Mouse (Mus musculus): ENCODE results near the gene Arhgef5. TPM values are rescaled to one million over a fixed set of nuclear protein-coding genes. Genes with fewer than 3 reads are reported as not detected.
A peak's percentile ranks its signal among the peaks of the same experiment; 100 is the strongest.

Arhgef5 gene
- polyA plus RNA-seq, 1 experiment from 2014 or later, result 2.0 TPM

DNA sequence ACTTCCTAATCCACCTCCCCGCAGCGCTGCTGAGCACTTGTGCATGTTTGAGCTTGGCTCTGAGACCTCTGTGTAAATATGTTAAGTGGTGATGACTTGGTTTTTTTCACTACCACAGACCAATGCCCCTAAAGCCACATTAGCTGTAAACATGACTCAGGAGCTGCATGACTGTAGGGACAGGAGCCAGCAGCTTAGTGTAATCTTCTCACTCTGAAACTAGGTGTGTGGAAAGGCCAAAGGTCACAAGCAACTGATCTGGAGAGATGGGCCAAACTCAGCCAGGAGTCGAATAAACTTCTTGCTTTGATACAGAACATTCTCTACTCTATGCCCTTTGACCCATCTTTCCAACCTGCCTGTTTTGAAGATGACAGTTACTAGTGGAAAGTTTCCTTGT lies 26.7 kb downstream of the Arhgef5 start:
- no peaks in the 10 kb centered on the region for H3K27me3 ChIP-seq
- H3K4me3 ChIP-seq (replicated peaks), result no peak overlapping the region
- H3K9me3 ChIP-seq, result no peaks in the 10 kb centered on the region
- H3K27ac ChIP-seq, result no peak overlapping the region
- WGBS, result 76% methylated on average over 3 of the region's 3 CpGs
- no peak overlapping the region for H3K4me2 ChIP-seq (replicated peaks)
- no peak for ATAC-seq
- H3K36me3 ChIP-seq, result no peaks in the 10 kb centered on the region
- H3K4me1 ChIP-seq (replicated peaks), result peaks cover 4% of the 10 kb centered on the region; the same call in 1 of the 2 replicates
- H3K9ac ChIP-seq (replicated peaks), result no peak overlapping the region

DNA sequence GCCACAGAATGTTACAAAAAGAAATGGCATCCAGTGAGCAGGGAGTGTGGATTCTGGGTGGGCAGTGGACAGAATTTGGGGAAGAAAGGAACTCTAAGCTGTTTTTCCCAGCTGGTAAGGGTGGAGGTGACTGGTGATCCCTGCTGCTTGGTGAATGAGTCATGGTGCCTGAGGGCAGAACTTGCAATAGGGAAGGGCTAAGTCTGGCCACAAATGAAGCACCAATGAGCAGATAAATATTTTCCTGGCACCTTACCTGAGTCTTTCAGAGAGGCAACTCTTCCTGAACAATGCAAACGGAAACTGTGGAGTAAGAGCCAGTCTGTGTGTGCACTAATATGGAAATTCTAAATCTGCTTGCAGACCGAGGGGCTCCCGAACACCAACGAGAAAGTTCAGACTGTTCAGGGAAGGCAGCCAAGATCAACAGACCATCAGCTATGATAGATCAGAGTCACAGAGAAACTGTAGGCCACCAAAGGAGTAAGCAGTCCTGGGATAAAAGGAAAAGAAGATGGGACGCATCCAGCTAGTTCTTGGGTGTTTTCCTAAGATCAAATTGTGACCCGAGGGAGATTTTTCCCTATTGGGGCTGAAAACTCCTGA lies 27.2 kb downstream of the Arhgef5 start:
- ATAC-seq, result no peak
- Histone ChIP-seq H3K4me1 (replicated peaks) (peaks cover 9% of the 10 kb centered on the region; the same call in 1 of the 2 replicates), H3K4me3 (replicated peaks) (no peak overlapping the region), H3K9me3 (no peaks in the 10 kb centered on the region), H3K27me3 (no peaks in the 10 kb centered on the region), H3K27ac (no peak overlapping the region), H3K9ac (replicated peaks) (no peak overlapping the region), H3K36me3 (no peaks in the 10 kb centered on the region), H3K4me2 (replicated peaks) (no peak overlapping the region)
- WGBS, result 82% methylated on average over 6 of the region's 6 CpGs

DNA sequence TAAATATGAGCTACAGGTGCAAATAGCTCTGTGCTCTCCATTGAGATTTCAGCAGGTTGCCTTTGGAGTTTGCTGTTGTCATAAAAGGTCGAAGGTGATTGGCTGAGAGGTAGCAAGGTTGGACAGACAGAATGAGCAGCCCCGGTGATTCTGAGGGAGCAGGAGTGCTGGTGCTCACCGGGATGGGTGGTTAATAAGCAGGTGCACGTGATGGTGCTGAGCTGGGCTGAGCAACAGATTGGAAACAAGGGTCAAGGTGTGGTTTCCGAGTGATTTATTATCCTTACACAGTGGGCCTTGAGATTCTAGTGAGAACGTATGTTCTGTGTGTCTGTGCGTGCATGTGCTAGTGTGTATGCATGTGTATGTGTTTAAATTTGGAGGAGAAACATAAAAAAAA lies 27.8 kb downstream of the Arhgef5 start:
- H3K36me3 ChIP-seq, result no peaks in the 10 kb centered on the region
- no peak for ATAC-seq
- 74% methylated on average over 7 of the region's 7 CpGs for WGBS
- H3K4me3 ChIP-seq (replicated peaks), result no peak overlapping the region
- no peak overlapping the region for H3K9ac ChIP-seq (replicated peaks)
- H3K9me3 ChIP-seq, result no peaks in the 10 kb centered on the region
- H3K4me2 ChIP-seq (replicated peaks), result no peak overlapping the region
- H3K4me1 ChIP-seq (replicated peaks), result peaks cover 11% of the 10 kb centered on the region; the same call in 1 of the 2 replicates
- H3K27me3 ChIP-seq, result no peaks in the 10 kb centered on the region
- H3K27ac ChIP-seq, result no peak overlapping the region

DNA sequence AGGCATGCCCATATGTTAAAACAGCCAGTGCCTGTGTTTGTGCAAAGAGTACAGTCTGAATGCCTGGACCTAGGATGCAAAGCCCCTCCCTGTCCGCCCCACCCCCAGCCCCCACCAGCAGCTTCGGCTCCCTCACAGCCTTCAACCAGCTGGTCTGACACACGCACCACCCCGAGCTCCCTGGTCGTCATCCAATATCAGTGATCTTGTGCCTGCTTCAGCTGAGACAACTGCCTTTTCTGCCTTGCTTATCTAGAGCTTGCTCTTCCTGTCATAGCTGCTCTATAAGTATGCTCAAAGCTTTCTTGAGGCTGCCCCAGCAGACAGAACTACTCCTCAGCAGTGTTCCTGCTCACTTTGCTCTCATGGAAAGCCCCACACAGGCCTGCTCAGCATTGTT lies 30.5 kb downstream of the Arhgef5 start:
- Histone ChIP-seq H3K9me3 (no peaks in the 10 kb centered on the region), H3K4me1 (replicated peaks) (peaks cover 11% of the 10 kb centered on the region; the same call in 1 of the 2 replicates), H3K36me3 (no peaks in the 10 kb centered on the region), H3K27ac (no peak overlapping the region), H3K4me2 (replicated peaks) (no peak overlapping the region), H3K27me3 (no peaks in the 10 kb centered on the region), H3K9ac (replicated peaks) (no peak overlapping the region), H3K4me3 (replicated peaks) (no peak overlapping the region)
- no peak for ATAC-seq
- 50% methylated on average over 5 of the region's 5 CpGs for WGBS

DNA sequence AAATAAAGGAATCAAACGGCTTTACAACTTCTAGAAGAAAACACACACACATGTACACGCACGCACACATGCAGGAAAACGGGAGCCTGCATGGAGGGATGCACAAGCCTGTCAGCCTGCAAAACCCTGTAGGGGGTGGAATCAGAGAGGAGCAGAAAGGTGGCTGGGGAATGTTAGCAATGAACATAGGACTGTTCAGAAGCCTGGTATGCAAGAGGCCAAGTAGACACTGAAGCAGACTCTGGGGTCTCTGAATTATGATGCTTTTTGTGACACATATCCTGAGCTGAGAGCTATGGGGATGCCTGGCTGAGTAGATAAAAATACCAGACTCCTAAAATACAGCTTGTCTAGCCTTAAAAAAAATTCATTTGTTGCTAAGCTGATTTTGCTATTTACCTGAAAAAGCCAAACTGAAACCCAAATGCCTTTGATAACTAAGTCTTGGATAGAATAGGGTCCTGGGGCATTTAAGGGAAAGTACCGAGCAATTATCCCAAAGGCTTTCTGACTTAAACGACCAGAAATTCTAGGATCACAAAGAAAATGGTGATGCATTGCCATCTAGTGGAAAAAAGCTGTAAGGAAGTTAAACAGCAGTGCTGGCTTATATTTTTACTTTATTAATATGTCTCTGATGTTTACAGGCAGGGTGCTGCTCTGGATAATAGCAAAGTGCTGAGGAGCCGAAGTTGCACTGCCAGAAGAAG lies 31.6 kb downstream of the Arhgef5 start:
- Histone ChIP-seq H3K27me3 (no peaks in the 10 kb centered on the region), H3K9me3 (no peaks in the 10 kb centered on the region), H3K4me2 (replicated peaks) (no peak overlapping the region), H3K4me1 (replicated peaks) (peaks cover 11% of the 10 kb centered on the region; the same call in 1 of the 2 replicates), H3K36me3 (no peaks in the 10 kb centered on the region), H3K9ac (replicated peaks) (no peak overlapping the region), H3K4me3 (replicated peaks) (no peak overlapping the region), H3K27ac (0 out of 2 replicates have a peak overlapping the region, but pooled peaks have one; percentile 14)
- peak; percentile 75 for ATAC-seq
- 47% methylated on average over 7 of the region's 7 CpGs for WGBS

DNA sequence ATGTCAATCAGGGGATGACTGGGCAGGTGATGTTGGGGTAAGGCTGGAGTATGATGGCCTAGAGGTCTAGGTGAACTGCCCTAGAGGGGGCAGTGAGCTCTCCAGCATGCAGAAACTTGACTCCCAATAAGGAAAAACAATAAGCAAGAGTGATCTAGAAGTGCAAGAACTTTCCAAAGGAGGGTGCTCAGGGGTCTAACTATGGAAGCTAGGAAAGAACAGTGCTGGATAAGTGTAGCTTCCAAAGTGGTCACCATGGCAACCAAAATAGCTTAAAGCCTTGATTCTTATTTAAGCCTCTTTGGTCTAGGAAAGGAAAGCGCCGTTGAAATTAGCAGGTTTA lies 32.1 kb downstream of the Arhgef5 start:
- H3K9me3 ChIP-seq, result no peaks in the 10 kb centered on the region
- H3K27ac ChIP-seq, result no peak overlapping the region
- H3K36me3 ChIP-seq, result no peaks in the 10 kb centered on the region
- no peak overlapping the region for H3K4me2 ChIP-seq (replicated peaks)
- ATAC-seq, result peak; percentile 74
- peaks cover 11% of the 10 kb centered on the region; the same call in 1 of the 2 replicates for H3K4me1 ChIP-seq (replicated peaks)
- no peak overlapping the region for H3K4me3 ChIP-seq (replicated peaks)
- whole genome bisulfite sequencing, result 4% methylated on average over 2 of the region's 2 CpGs
- no peak overlapping the region for H3K9ac ChIP-seq (replicated peaks)
- H3K27me3 ChIP-seq, result no peaks in the 10 kb centered on the region

DNA sequence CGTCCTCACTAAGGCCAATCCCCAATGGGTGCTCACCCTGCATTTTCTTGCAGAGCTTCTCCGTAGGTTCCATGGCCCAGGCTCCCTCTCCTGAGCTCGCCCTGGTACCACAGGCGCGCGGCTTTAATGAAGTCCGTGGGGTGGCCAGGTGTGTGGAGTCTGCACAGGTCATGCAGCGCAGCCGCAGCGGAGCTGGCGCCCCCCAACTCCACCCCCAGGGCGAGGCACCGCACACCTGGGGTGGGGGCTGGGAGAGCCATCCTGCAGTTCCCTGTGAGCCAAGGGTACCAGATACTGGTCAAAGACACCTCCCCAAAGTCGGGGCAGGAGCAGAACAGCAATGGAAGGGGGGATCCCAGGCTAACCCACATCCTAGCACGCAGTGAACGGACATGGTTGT lies 44.1 kb downstream of the Arhgef5 start, which contains the start of gene Nobox:
Gene Nobox (minus strand): TSS at position 101 of the 400 bp plus-strand sequence.
- Histone ChIP-seq H3K36me3 (no peaks in the 10 kb centered on the region), H3K27me3 (no peaks in the 10 kb centered on the region), H3K9ac (replicated peaks) (no peak within 1 kb of the TSS), H3K4me2 (replicated peaks) (no peak within 1 kb of the TSS), H3K4me3 (replicated peaks) (no peak within 1 kb of the TSS), H3K27ac (no peak within 1 kb of the TSS), H3K4me1 (replicated peaks) (peaks cover 11% of the 10 kb centered on the region), H3K9me3 (no peaks in the 10 kb centered on the region)
- WGBS, result 66% methylated on average over 16 of the region's 16 CpGs
- ATAC-seq, result no peak

DNA sequence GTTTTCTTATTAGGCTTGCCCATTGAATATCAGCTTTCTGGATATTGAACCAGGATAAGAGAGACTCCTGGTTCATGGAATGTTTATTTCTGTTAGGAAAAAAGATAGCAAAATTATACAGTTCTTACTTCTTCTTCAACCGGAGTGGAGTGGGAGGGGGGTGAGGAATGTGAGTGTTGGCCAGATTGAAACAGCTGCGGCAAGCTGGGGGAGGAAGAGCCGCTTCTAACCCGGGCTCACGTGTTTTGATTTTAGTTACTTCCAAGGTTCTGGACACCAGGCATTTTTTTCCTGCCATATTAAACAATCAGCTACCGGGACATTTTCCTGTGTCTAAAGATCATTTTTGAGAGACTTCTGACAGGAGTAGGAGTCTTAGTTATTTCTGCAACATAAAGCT lies 44.7 kb downstream of the Arhgef5 start:
- H3K36me3 ChIP-seq, result no peaks in the 10 kb centered on the region
- WGBS, result 77% methylated on average over 6 of the region's 6 CpGs
- no peaks in the 10 kb centered on the region for H3K9me3 ChIP-seq
- ATAC-seq, result no peak
- no peak overlapping the region for H3K4me2 ChIP-seq (replicated peaks)
- no peak overlapping the region for H3K27ac ChIP-seq
- peaks cover 11% of the 10 kb centered on the region for H3K4me1 ChIP-seq (replicated peaks)
- H3K27me3 ChIP-seq, result no peaks in the 10 kb centered on the region
- H3K9ac ChIP-seq (replicated peaks), result no peak overlapping the region
- no peak overlapping the region for H3K4me3 ChIP-seq (replicated peaks)

DNA sequence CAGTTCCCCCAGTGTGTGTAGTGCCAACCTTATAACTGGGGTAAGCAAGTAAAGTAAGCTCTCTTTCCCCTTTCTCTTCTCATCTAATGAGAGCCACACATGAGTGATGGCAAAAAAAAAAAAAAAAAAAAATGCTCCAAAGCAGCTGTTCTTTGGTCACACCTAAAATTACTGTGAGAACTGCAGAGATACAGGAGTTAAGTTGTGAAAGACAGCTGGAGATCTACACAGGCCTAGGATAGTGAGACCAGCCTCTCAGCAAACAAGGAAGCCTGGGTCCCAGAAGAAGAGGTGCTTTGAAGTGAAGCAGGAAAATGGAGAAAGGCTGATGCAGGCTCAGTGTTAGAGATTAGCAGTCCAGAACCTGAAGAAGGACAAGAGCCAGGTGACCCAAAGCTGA lies 47.2 kb downstream of the Arhgef5 start:
- 0 out of 2 replicates have a peak, but pooled peaks have one; percentile 1 for ATAC-seq
- Histone ChIP-seq H3K9ac (replicated peaks) (no peak overlapping the region), H3K36me3 (no peaks in the 10 kb centered on the region), H3K4me1 (replicated peaks) (peaks cover 11% of the 10 kb centered on the region), H3K27me3 (no peaks in the 10 kb centered on the region), H3K4me3 (replicated peaks) (no peak overlapping the region), H3K27ac (peak overlapping the region; percentile 79), H3K9me3 (no peaks in the 10 kb centered on the region), H3K4me2 (replicated peaks) (no peak overlapping the region)

DNA sequence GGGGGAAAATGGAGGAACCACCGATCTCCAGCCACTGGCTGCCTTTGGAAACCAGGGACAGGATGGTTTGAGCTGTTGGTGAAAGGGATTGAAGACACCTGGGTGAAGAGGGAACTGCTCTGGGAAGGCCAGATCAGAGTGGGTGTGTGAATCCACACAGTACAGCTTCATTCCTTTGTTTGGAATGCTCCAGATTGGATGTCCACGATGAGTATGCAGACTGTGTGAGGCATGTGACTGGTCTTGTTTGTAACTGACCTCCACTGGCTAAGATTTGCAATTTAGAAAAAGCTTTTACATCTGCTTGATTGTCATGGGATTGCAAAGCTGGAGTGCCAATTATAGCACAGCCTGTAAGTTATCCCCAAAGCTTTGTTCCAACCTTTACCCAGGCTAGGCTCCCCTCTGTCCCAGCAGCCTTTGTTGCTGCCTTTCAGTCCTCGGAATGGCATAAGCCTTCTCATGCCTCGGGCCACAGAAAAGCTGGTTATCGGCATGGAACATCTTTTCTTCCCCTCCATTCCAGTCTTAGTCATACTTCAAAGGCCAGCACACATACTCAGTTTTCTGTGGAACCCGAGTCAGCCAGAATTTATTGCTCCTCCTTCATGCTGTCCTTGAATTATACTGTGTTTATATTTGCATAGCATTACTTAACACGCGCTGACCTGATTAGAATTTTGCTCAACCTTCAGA lies 47.7 kb downstream of the Arhgef5 start:
- H3K36me3 ChIP-seq, result no peaks in the 10 kb centered on the region
- no peaks in the 10 kb centered on the region for H3K27me3 ChIP-seq
- no peak overlapping the region for H3K4me3 ChIP-seq (replicated peaks)
- H3K27ac ChIP-seq, result peak overlapping the region; percentile 79
- peak; percentile 92 for ATAC-seq
- 40% methylated on average over 8 of the region's 8 CpGs for WGBS
- H3K9me3 ChIP-seq, result no peaks in the 10 kb centered on the region
- no peak overlapping the region for H3K4me2 ChIP-seq (replicated peaks)
- H3K4me1 ChIP-seq (replicated peaks), result peaks cover 11% of the 10 kb centered on the region
- H3K9ac ChIP-seq (replicated peaks), result no peak overlapping the region

DNA sequence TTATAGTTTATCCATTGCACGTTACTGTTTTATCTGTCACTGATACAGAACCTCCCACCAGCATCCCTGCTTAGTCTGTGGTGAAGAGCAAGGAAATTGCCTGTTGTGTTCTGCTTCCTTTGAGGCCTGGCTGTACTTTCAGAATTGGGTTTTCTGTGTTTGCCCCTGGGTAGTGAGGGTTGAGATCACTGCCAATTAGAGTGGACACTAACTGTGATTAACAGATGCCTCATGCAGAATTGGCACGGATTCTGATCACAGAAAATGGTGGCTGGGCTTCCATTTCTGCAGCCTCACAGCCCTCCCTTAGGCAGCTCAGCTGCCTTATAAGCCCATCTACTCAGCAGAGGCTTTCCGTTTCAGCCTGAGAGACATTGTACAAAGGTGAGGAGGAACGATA lies 68.1 kb downstream of the Arhgef5 start:
- Histone ChIP-seq H3K9ac (replicated peaks) (no peak overlapping the region), H3K4me1 (replicated peaks) (peaks cover 8% of the 10 kb centered on the region; the same call in 1 of the 2 replicates), H3K4me3 (replicated peaks) (no peak overlapping the region), H3K4me2 (replicated peaks) (no peak overlapping the region), H3K9me3 (no peaks in the 10 kb centered on the region), H3K27ac (no peak overlapping the region), H3K27me3 (no peaks in the 10 kb centered on the region), H3K36me3 (no peaks in the 10 kb centered on the region)
- 67% methylated on average over 4 of the region's 4 CpGs for WGBS
- peak; percentile 38; the same call in 1 of the 2 replicates for ATAC-seq

DNA sequence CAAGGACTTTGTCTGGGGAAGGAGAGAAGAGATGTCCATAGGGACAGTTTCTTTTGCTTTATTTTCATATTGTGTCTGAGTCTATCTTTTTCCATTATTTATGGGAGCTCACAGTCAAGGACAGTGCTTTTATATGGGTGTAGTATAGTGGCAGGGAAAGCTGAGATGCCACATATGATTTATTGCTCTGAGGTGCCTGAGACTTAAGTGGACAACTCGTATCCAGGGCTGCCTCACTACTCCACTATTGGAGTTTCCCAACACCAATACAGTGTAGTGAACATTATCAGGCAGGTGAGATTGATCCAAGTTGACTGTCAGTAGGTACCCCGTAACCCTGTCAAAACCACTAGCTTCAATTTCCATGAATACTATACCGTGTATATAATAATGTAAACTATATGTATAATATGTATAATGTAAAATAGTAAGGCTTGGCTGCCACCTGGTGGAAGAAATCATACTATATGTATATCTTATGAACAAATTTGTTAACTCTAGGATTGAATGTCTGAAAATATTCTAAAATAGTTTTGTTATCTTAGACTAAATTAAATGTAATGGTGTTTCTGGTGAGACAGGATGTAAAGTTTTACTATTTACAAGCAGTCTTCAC lies 70.3 kb downstream of the Arhgef5 start:
- 87% methylated on average over 3 of the region's 3 CpGs for WGBS
- no peak overlapping the region for H3K9ac ChIP-seq (replicated peaks)

More for the DNA sequence above, 70.3 kb downstream of the Arhgef5 start:
- Histone ChIP-seq H3K4me1 (replicated peaks) (peaks cover 10% of the 10 kb centered on the region; the same call in 1 of the 2 replicates), H3K9me3 (no peaks in the 10 kb centered on the region), H3K36me3 (no peaks in the 10 kb centered on the region), H3K27ac (no peak overlapping the region), H3K4me3 (replicated peaks) (no peak overlapping the region), H3K4me2 (replicated peaks) (no peak overlapping the region), H3K27me3 (no peaks in the 10 kb centered on the region)
- ATAC-seq, result peak; percentile 46

Measured in midbrain, embryonic 13.5 days (tissue).